Mouse (Mus musculus): ENCODE results near the gene Gcn1l1. TPM values are rescaled to one million over a fixed set of nuclear protein-coding genes. Genes with fewer than 3 reads are reported as not detected.

Gene Gcn1l1
- total and polyA plus RNA-seq, 2 experiments from 2014 or later = 26.6 to 75.1 TPM

DNA sequence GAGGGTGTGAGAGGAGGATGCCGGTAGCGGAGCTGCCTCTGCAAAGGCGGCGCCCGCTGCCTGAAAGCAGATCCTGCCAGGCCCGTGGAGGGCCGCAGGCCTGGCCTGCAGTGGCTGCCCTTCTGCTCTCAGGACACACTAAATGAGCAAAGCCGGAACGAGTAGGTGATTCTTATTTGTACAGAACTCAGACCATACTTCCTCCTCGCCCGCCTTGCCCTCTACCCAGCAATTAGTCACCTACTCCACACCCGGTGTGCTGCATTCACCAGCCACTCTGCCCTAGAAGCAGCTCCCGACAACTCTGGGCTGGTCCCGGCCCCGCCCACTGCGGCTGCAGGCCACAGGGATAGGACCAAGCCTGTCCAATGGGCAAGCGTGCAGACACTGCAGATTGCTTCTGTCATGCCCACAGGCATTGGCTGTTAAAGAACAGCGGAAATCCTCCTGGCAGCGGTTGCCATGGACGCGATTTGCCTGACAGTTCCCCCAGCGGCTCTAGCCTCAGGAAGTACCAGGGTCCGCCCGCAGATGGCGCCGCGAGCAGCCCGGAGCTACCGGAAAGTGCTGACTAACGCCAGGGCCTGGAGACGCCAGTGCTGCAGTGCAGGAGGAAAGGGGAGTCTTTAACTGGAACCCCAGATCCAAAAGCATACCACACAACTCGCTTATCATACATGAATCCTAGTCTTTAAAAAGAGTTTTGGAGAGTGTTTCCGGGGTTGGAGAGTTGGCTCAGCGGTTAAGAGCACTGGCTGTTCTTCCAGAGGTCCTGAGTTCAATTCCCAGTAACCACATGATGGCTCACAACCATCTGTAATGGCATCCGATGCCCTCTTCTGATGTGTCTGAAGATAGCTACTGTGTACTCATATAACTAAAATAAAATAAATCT lies 87.9 kb downstream of the Gcn1l1 start:
- H3K27ac ChIP-seq (ENCODE audit: low read depth, low read length) = peak overlapping the region; percentile 85
- TF ChIP-seq CTCF (IDR thresholded peaks at IDR 0.05) = peak; percentile 97
- peaks cover 25% of the 10 kb centered on the region for H3K36me3 ChIP-seq (ENCODE audit: insufficient read depth, low read length)
- peaks cover 8% of the 10 kb centered on the region; the same call in 1 of the 2 replicates for H3K4me1 ChIP-seq (ENCODE audit: insufficient read depth, low read length)
- peak overlapping the region; percentile 32 for H3K4me3 ChIP-seq (ENCODE audit: low read depth, low read length)
- H3K4me2 ChIP-seq (ENCODE audit: low read depth, low read length, poor library complexity, severe bottlenecking) = peak overlapping the region; percentile 64
- H3K27me3 ChIP-seq (ENCODE audit: insufficient read depth, low read length) = no peaks in the 10 kb centered on the region
- H3K9ac ChIP-seq (replicated peaks; ENCODE audit: low read length, poor library complexity, severe bottlenecking) = peak overlapping the region; percentile 63
- H3K9me3 ChIP-seq (ENCODE audit: low read length) = no peaks in the 10 kb centered on the region
- DNase-seq (ENCODE audit: low spot score) = peak; percentile 100
- ATAC-seq (ENCODE audit: low FRiP score) = peak; percentile 99
- WGBS = 2% methylated on average over 35 of the region's 35 CpGs

DNA sequence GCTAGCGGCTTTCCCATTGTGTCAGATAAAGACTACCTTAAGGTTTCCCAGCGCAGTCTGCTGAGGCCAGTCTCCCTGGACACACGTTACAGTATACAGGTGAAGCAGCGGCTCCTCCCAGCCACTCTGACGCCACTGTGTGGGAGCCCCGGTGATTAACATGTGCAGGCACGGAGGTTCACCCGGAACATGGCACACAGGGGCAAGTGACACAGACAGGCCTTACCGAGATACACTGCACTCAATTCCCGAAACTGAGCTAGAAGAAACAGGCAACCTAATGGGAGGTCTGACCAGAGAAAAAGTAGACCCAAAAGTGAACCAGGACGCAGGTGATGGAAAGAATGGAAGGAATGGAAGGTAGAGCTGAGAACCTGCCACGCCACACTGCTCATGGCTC lies 88.7 kb downstream of the Gcn1l1 start:
- Histone ChIP-seq H3K9me3 (ENCODE audit: low read length) (no peaks in the 10 kb centered on the region), H3K9ac (replicated peaks; ENCODE audit: low read length, poor library complexity, severe bottlenecking) (no peak overlapping the region), H3K27ac (ENCODE audit: low read depth, low read length) (peak overlapping the region; percentile 32; the same call in 1 of the 2 replicates), H3K4me1 (ENCODE audit: insufficient read depth, low read length) (peaks cover 8% of the 10 kb centered on the region; the same call in 1 of the 2 replicates), H3K36me3 (ENCODE audit: insufficient read depth, low read length) (peaks cover 30% of the 10 kb centered on the region), H3K4me3 (ENCODE audit: low read depth, low read length) (no peak overlapping the region), H3K27me3 (ENCODE audit: insufficient read depth, low read length) (no peaks in the 10 kb centered on the region), H3K4me2 (ENCODE audit: low read depth, low read length, poor library complexity, severe bottlenecking) (no peak overlapping the region)
- WGBS = 91% methylated on average over 12 of the region's 12 CpGs
- no peak for ATAC-seq (ENCODE audit: low FRiP score)
- no peak for DNase-seq (ENCODE audit: low spot score)
- TF ChIP-seq CTCF (IDR thresholded peaks at IDR 0.05) = no peak

DNA sequence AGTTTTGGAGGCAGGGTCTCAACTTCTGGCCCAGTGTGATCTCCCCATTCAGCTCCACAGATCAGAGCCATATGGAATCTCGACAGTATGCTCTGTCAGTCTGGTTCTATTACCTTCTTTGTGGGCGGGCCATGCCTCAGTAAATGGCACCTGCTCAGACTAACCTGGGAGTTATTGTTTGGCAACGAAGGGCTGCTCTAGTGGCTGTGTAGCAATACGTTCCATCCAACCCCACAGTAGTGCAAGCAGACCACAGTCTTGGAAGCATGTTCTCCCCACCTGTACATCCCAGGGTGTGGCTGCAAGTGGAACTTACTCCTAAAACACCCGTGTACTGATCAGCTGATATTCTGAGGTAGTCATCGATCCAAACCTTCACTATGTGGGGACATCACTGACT lies 91.6 kb downstream of the Gcn1l1 start:
- no peak for ATAC-seq (ENCODE audit: low FRiP score)
- H3K36me3 ChIP-seq (ENCODE audit: insufficient read depth, low read length) = peaks cover 27% of the 10 kb centered on the region
- no peak overlapping the region for H3K9ac ChIP-seq (replicated peaks; ENCODE audit: low read length, poor library complexity, severe bottlenecking)
- H3K9me3 ChIP-seq (ENCODE audit: low read length) = no peaks in the 10 kb centered on the region
- no peak overlapping the region for H3K27ac ChIP-seq (ENCODE audit: low read depth, low read length)
- WGBS = 79% methylated on average over 6 of the region's 6 CpGs
- no peak overlapping the region for H3K4me3 ChIP-seq (ENCODE audit: low read depth, low read length)
- no peak overlapping the region for H3K4me2 ChIP-seq (ENCODE audit: low read depth, low read length, poor library complexity, severe bottlenecking)
- H3K27me3 ChIP-seq (ENCODE audit: insufficient read depth, low read length) = no peaks in the 10 kb centered on the region
- peaks cover 8% of the 10 kb centered on the region; the same call in 1 of the 2 replicates for H3K4me1 ChIP-seq (ENCODE audit: insufficient read depth, low read length)
- DNase-seq (ENCODE audit: low spot score) = no peak
- no peak for TF ChIP-seq CTCF (IDR thresholded peaks at IDR 0.05)

DNA sequence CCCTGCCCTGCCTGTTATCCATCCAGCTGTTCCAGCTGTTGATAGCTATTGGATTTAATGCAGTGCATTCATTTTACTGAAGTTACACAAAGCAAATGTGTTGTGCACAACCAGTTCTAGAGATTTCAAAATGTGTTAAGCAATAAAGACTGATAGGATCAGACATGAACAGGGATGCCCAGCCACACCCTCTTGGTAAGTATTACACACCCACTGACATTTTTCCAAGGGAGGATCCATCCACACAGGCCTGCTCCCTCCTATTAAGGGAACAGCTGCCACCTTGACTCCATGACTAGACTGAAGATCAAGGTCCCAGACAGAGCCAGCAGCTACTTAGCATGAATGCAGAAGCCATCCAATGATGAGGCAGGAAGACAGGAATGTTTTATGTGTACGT lies 92.2 kb downstream of the Gcn1l1 start:
- H3K27ac ChIP-seq (ENCODE audit: low read depth, low read length) = no peak overlapping the region
- no peak overlapping the region for H3K4me3 ChIP-seq (ENCODE audit: low read depth, low read length)
- H3K4me1 ChIP-seq (ENCODE audit: insufficient read depth, low read length) = peaks cover 3% of the 10 kb centered on the region; the same call in 1 of the 2 replicates
- TF ChIP-seq CTCF (IDR thresholded peaks at IDR 0.05) = no peak
- no peak for ATAC-seq (ENCODE audit: low FRiP score)
- no peaks in the 10 kb centered on the region for H3K9me3 ChIP-seq (ENCODE audit: low read length)
- no peak overlapping the region for H3K9ac ChIP-seq (replicated peaks; ENCODE audit: low read length, poor library complexity, severe bottlenecking)
- no peak for DNase-seq (ENCODE audit: low spot score)
- H3K36me3 ChIP-seq (ENCODE audit: insufficient read depth, low read length) = peaks cover 27% of the 10 kb centered on the region
- 91% methylated on average over 1 of the region's 1 CpGs for WGBS
- H3K4me2 ChIP-seq (ENCODE audit: low read depth, low read length, poor library complexity, severe bottlenecking) = no peak overlapping the region
- no peaks in the 10 kb centered on the region for H3K27me3 ChIP-seq (ENCODE audit: insufficient read depth, low read length)

DNA sequence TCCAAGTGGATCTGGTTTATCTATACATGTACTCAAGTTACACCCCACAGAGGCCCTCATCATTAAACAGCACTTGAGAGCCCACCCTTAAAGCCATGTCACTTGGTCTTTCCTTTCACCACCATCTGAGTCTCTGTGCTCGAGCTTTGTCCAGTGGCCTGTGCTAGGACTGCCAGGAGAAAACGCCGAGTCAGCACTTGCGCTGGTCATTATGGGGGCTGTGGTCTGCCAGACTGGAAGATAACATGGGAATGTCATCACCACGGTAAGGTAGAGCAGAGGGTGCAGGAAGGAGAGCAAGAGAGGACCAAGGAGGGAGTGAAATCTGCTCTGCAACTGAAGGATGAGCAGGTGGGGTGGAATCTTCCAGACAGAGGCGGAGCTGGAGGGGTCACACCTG lies 93.3 kb downstream of the Gcn1l1 start:
- no peak for ATAC-seq (ENCODE audit: low FRiP score)
- H3K4me1 ChIP-seq (ENCODE audit: insufficient read depth, low read length) = no peaks in the 10 kb centered on the region
- H3K27ac ChIP-seq (ENCODE audit: low read depth, low read length) = no peak overlapping the region
- DNase-seq (ENCODE audit: low spot score) = no peak
- no peak for TF ChIP-seq CTCF (IDR thresholded peaks at IDR 0.05)
- H3K27me3 ChIP-seq (ENCODE audit: insufficient read depth, low read length) = no peaks in the 10 kb centered on the region
- peaks cover 31% of the 10 kb centered on the region for H3K36me3 ChIP-seq (ENCODE audit: insufficient read depth, low read length)
- no peaks in the 10 kb centered on the region for H3K9me3 ChIP-seq (ENCODE audit: low read length)
- WGBS = 92% methylated on average over 6 of the region's 6 CpGs
- H3K9ac ChIP-seq (replicated peaks; ENCODE audit: low read length, poor library complexity, severe bottlenecking) = no peak overlapping the region
- H3K4me3 ChIP-seq (ENCODE audit: low read depth, low read length) = no peak overlapping the region
- H3K4me2 ChIP-seq (ENCODE audit: low read depth, low read length, poor library complexity, severe bottlenecking) = no peak overlapping the region

DNA sequence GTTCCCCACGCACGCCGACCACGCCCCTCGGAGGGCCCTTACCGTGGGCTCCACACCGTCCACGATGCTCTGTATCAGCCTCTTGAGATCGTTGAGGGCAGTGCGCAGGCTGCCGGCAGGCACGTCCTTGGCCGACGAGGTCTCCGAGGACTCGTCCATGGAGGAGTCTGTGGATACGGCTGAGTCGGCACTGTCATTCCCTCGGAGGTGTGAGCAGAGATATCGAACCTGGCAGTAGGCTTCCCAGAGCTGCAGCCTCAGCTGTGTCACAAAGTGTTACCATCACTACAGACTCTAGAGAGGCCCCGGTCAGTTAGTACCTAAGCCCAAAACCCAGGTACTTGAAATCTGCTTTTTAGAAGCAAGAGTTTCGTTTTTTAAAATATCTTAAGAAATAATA lies 97.6 kb downstream of the Gcn1l1 start:
- no peak for TF ChIP-seq CTCF (IDR thresholded peaks at IDR 0.05)
- Histone ChIP-seq H3K27ac (ENCODE audit: low read depth, low read length) (no peak overlapping the region), H3K36me3 (ENCODE audit: insufficient read depth, low read length) (peaks cover 22% of the 10 kb centered on the region), H3K4me1 (ENCODE audit: insufficient read depth, low read length) (no peaks in the 10 kb centered on the region), H3K4me3 (ENCODE audit: low read depth, low read length) (no peak overlapping the region), H3K4me2 (ENCODE audit: low read depth, low read length, poor library complexity, severe bottlenecking) (no peak overlapping the region), H3K27me3 (ENCODE audit: insufficient read depth, low read length) (no peaks in the 10 kb centered on the region), H3K9ac (replicated peaks; ENCODE audit: low read length, poor library complexity, severe bottlenecking) (no peak overlapping the region), H3K9me3 (ENCODE audit: low read length) (no peaks in the 10 kb centered on the region)
- no peak for DNase-seq (ENCODE audit: low spot score)
- no peak for ATAC-seq (ENCODE audit: low FRiP score)
- 78% methylated on average over 22 of the region's 22 CpGs for WGBS

All from midbrain, postnatal 0 days (tissue).